Mouse (Mus musculus): ENCODE data around the gene Yeats4. TPM values are rescaled to one million over a fixed set of nuclear protein-coding genes. Genes with fewer than 3 reads are reported as not detected.

Yeats4 gene
- 32.3 TPM for polyA plus RNA-seq (2014; fragmentation: Illumina TruSeq; extraction: RNeasy Lipid Tissue Mini Kit (QIAGEN cat#74804); ENCODE audit: low read depth, low replicate concordance)

DNA sequence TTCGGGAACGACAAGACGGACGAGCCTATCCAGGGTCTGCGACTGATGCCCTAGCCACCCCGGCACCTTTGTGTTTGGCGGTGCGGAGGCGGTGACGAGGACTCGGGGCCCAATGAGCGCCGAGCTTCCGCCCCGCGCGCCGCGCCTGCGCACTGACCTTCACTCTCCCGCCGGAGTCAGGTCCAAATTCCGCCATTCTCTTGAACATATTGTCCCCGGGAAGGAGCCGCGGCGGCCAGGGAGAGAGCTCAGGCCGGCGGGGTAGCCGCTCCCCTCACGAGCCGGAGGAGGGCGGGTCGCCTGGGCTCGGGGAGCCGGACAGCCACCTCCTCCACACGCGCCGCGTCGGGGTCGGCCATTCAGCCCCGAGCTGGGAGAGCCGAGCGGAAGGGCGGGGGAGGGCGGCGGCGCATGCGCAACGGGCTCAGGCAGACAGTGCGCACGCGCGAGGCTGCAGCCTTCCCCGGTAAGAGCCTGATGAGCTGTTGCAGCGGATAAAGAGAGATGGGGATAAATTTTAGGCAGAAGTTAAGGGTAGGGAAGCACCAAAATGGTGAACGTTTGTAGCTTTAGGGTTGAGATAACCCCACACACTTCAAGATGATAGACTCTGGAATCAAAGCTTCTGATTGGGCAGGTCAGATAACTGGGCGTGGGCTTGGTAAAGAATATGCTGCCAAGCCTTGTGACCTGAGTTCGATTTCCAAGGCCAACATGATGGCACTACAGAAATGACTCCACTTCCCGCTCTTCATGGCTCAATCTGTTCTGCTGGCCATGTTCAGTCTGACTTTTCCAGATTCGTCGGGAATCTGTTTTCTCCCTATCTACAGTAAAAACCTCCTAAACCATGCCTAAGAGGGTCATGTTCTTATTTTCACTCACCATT lies at the start of gene Yeats4:
Gene Yeats4, minus strand, starts transcription at position 406 of the 889 bp plus-strand sequence.

DNA sequence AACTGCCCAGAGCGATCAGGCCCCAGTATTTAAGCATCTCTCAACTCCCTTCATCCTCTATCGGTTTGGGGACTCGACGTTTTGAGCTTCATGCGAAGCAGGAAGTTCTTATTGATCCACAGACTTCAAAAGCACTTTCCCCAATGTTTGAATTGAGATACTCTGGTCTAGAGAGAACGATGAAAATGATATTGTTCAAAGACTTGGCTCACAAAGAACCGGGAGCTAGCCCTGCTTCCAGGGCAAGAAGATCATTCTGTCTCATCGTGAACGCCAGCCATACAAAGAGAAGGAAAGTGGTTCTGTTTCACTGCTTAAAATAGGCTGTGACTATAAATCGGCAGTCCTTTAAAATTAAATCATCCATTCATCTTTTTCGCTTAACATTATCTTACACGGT lies 14.3 kb upstream of the Yeats4 start, which contains the start of gene 9530003J23Rik:
Gene 9530003J23Rik, minus strand, starts transcription at position 101 of the 400 bp plus-strand sequence.

Other genes starting within 250 kb of the Yeats4 start
- gene Best3, start 238.2 kb downstream of the Yeats4 start, polyA plus RNA-seq (2014; fragmentation: Illumina TruSeq; extraction: RNeasy Lipid Tissue Mini Kit (QIAGEN cat#74804); ENCODE audit: low read depth, low replicate concordance), result 0.46 TPM
- not detected for gene Lrrc10, start 179.2 kb downstream of the Yeats4 start, polyA plus RNA-seq (2014; fragmentation: Illumina TruSeq; extraction: RNeasy Lipid Tissue Mini Kit (QIAGEN cat#74804); ENCODE audit: low read depth, low replicate concordance)
- gene Cct2, start 160.7 kb downstream of the Yeats4 start, polyA plus RNA-seq (2014; fragmentation: Illumina TruSeq; extraction: RNeasy Lipid Tissue Mini Kit (QIAGEN cat#74804); ENCODE audit: low read depth, low replicate concordance), result 166 TPM
- 18.9 TPM for gene Frs2, start 76.0 kb downstream of the Yeats4 start, polyA plus RNA-seq (2014; fragmentation: Illumina TruSeq; extraction: RNeasy Lipid Tissue Mini Kit (QIAGEN cat#74804); ENCODE audit: low read depth, low replicate concordance)
- not detected for gene 9530003J23Rik, start 14.2 kb upstream of the Yeats4 start, polyA plus RNA-seq (2014; fragmentation: Illumina TruSeq; extraction: RNeasy Lipid Tissue Mini Kit (QIAGEN cat#74804); ENCODE audit: low read depth, low replicate concordance)
- 512 TPM for gene Lyz2, start 57.8 kb upstream of the Yeats4 start, polyA plus RNA-seq (2014; fragmentation: Illumina TruSeq; extraction: RNeasy Lipid Tissue Mini Kit (QIAGEN cat#74804); ENCODE audit: low read depth, low replicate concordance)
- gene Lyz1, start 68.4 kb upstream of the Yeats4 start, polyA plus RNA-seq (2014; fragmentation: Illumina TruSeq; extraction: RNeasy Lipid Tissue Mini Kit (QIAGEN cat#74804); ENCODE audit: low read depth, low replicate concordance), result 70.8 TPM
- 30.2 TPM for gene Cpsf6, start 155.5 kb upstream of the Yeats4 start, polyA plus RNA-seq (2014; fragmentation: Illumina TruSeq; extraction: RNeasy Lipid Tissue Mini Kit (QIAGEN cat#74804); ENCODE audit: low read depth, low replicate concordance)

Data from adipose tissue, adult 10 weeks (tissue).